ENCODE assay signal across 19 mouse cellular contexts in the genomic region with DNA sequence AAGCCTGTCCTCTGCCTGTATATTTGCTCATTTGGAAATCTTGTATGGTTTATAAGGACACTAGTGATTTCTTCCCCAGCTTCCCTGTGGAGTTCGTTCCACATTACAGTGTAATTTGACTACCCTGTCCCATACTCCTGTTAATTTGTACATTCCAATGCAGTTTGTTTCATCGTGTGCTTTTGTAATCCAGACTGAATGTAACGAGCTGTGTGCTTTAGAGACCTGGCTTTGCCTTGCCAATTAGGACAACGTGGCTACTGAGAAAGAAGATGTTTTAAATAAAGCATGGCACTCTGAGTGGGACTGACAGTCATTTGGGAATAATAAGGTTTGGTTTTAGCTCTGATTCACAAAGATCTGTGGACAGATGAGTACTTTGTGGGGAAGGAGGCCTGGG.
A peak's percentile ranks its signal among the peaks of the same experiment; 100 is the strongest.
DNase-seq lines count a peak whose midpoint lies in the region; ATAC-seq lines count a peak whose summit lies in the region.
"Had no signal": no experiment of that assay in that cellular context is flagged by ENCODE, and none has a peak within 500 bp of the region (broad histone marks: within the 10 kb centered on the region; RNA-seq: fewer than 3 reads in every experiment).

No protein-coding gene starts in this region.

- H3K9ac ChIP-seq in forebrain, embryonic 11.5 days (ENCODE audit: low read length): no peak overlapping the region
- no peak overlapping the region for H3K9ac ChIP-seq in forebrain, embryonic 16.5 days (replicated peaks; ENCODE audit: low read depth, low read length)
- H3K9ac ChIP-seq in midbrain, embryonic 13.5 days (replicated peaks): no peak overlapping the region
- H3K9ac ChIP-seq in midbrain, embryonic 11.5 days (ENCODE audit: low read length): no peak overlapping the region
- H3K9ac ChIP-seq in forebrain, embryonic 14.5 days (ENCODE audit: low read length): peak overlapping the region; percentile 13; the same call in 1 of the 2 replicates
- H3K9ac ChIP-seq: heart, embryonic 15.5 days; hindbrain, embryonic 15.5 days; liver, embryonic 14.5 days; stomach, embryonic 15.5 days had no signal

- 8% methylated on average over 4 of the region's 4 CpGs for WGBS in forebrain, embryonic 11.5 days
- 4% methylated on average over 4 of the region's 4 CpGs for WGBS in forebrain, embryonic 16.5 days
- 32% methylated on average over 4 of the region's 4 CpGs for WGBS in midbrain, embryonic 13.5 days
- 56% methylated on average over 4 of the region's 4 CpGs for WGBS in midbrain, embryonic 11.5 days
- WGBS in forebrain, embryonic 14.5 days: 7% methylated on average over 4 of the region's 4 CpGs

- no peak overlapping the region for H3K4me3 ChIP-seq in forebrain, embryonic 11.5 days (ENCODE audit: low read depth, low read length)
- no peak overlapping the region for H3K4me3 ChIP-seq in forebrain, embryonic 16.5 days (replicated peaks; ENCODE audit: low read length)
- no peak overlapping the region for H3K4me3 ChIP-seq in midbrain, embryonic 13.5 days (replicated peaks)
- H3K4me3 ChIP-seq in midbrain, embryonic 11.5 days (ENCODE audit: low read depth, low read length): no peak overlapping the region
- H3K4me3 ChIP-seq in forebrain, embryonic 14.5 days (ENCODE audit: low read depth, low read length): no peak overlapping the region
- H3K4me3 ChIP-seq: heart, embryonic 15.5 days; hindbrain, embryonic 15.5 days; megakaryocyte, embryonic 14.5 days; stomach, embryonic 15.5 days had no signal

- intact Hi-C loops in gastrocnemius, postnatal 14 days (cut with DNase I; ENCODE audit: low total_unique reads): no loop called here

- H3K4me1 ChIP-seq in forebrain, embryonic 11.5 days (replicated peaks; ENCODE audit: control insufficient read depth, insufficient read depth, low read length): peaks cover 9% of the 10 kb centered on the region; the same call in 1 of the 2 replicates
- H3K4me1 ChIP-seq in forebrain, embryonic 16.5 days (replicated peaks; ENCODE audit: control insufficient read depth, insufficient read depth, low read length): peaks cover 15% of the 10 kb centered on the region
- peaks cover 23% of the 10 kb centered on the region for H3K4me1 ChIP-seq in midbrain, embryonic 13.5 days (replicated peaks)
- H3K4me1 ChIP-seq in midbrain, embryonic 11.5 days (ENCODE audit: control insufficient read depth, insufficient read depth, low read length): peaks cover 8% of the 10 kb centered on the region
- peaks cover 13% of the 10 kb centered on the region for H3K4me1 ChIP-seq in forebrain, embryonic 14.5 days (ENCODE audit: control insufficient read depth, insufficient read depth, low read length)

- peak overlapping the region; percentile 12; the same call in 1 of the 2 replicates for H3K4me2 ChIP-seq in forebrain, embryonic 11.5 days (ENCODE audit: low read depth, low read length, severe bottlenecking)
- no peak overlapping the region for H3K4me2 ChIP-seq in forebrain, embryonic 16.5 days (ENCODE audit: low read length)
- no peak overlapping the region for H3K4me2 ChIP-seq in midbrain, embryonic 13.5 days (replicated peaks)
- no peak overlapping the region for H3K4me2 ChIP-seq in midbrain, embryonic 11.5 days
- H3K4me2 ChIP-seq in forebrain, embryonic 14.5 days (ENCODE audit: low read length): peak overlapping the region; percentile 24; the same call in 1 of the 2 replicates
- H3K4me2 ChIP-seq: heart, embryonic 15.5 days; hindbrain, embryonic 15.5 days; stomach, embryonic 15.5 days had no signal

- peak; percentile 36; the same call in 1 of the 2 replicates for ATAC-seq in forebrain, embryonic 11.5 days (replicated peaks; ENCODE audit: low FRiP score)
- ATAC-seq in forebrain, embryonic 16.5 days: no peak
- ATAC-seq in midbrain, embryonic 13.5 days: 0 out of 2 replicates have a peak, but pooled peaks have one; percentile 30
- ATAC-seq in midbrain, embryonic 11.5 days (ENCODE audit: low FRiP score): no peak
- ATAC-seq in forebrain, embryonic 14.5 days: peak; percentile 55; the same call in 1 of the 2 replicates
- ATAC-seq: lung, postnatal 0 days had no signal

- no peaks in the 10 kb centered on the region for H3K36me3 ChIP-seq in forebrain, embryonic 11.5 days (ENCODE audit: control insufficient read depth, insufficient read depth, low read length)
- H3K36me3 ChIP-seq in forebrain, embryonic 16.5 days (ENCODE audit: control insufficient read depth, insufficient read depth): no peaks in the 10 kb centered on the region
- H3K36me3 ChIP-seq in midbrain, embryonic 13.5 days: no peaks in the 10 kb centered on the region
- H3K36me3 ChIP-seq in midbrain, embryonic 11.5 days (ENCODE audit: control insufficient read depth, insufficient read depth, low read length): no peaks in the 10 kb centered on the region
- H3K36me3 ChIP-seq in forebrain, embryonic 14.5 days (ENCODE audit: control insufficient read depth, insufficient read depth, low read length): 0 out of 2 replicates have a peak, but pooled peaks cover 2% of the 10 kb centered on the region
- H3K36me3 ChIP-seq: heart, embryonic 15.5 days; hindbrain, embryonic 15.5 days; stomach, embryonic 15.5 days had no signal

- DNase-seq in forebrain, embryonic 11.5 days (ENCODE audit: low spot score): no peak
- no peak for DNase-seq in midbrain, embryonic 11.5 days (ENCODE audit: low spot score, missing footprints)
- DNase-seq in forebrain, embryonic 14.5 days (ENCODE audit: low spot score): peak; percentile 61
- no peak for DNase-seq in gastrocnemius, postnatal 14 days
- DNase-seq in c-Kit-positive CD71-positive TER-119-positive erythroid progenitor cells, embryonic 14.5 days (ENCODE audit: low spot score): no peak
- DNase-seq: cerebellum, adult 11 months; cerebellum, postnatal 25 days; kidney, adult 2 months; kidney, postnatal 36 days; left cerebral cortex, postnatal 4 days; thymus, postnatal 25 days had no signal

- H3K27ac ChIP-seq in forebrain, embryonic 11.5 days (ENCODE audit: low read depth, low read length): peak overlapping the region; percentile 74
- no peak overlapping the region for H3K27ac ChIP-seq in forebrain, embryonic 16.5 days (ENCODE audit: low read length)
- no peak overlapping the region for H3K27ac ChIP-seq in midbrain, embryonic 13.5 days
- H3K27ac ChIP-seq in midbrain, embryonic 11.5 days (ENCODE audit: low read depth, low read length): no peak overlapping the region
- H3K27ac ChIP-seq in forebrain, embryonic 14.5 days (ENCODE audit: low read depth, low read length): no peak overlapping the region
- H3K27ac ChIP-seq: heart, embryonic 15.5 days; hindbrain, embryonic 15.5 days; liver, embryonic 14.5 days; stomach, embryonic 15.5 days had no signal

- no peaks in the 10 kb centered on the region for H3K9me3 ChIP-seq in forebrain, embryonic 11.5 days (ENCODE audit: control insufficient read depth, low read length)
- no peaks in the 10 kb centered on the region for H3K9me3 ChIP-seq in forebrain, embryonic 16.5 days (ENCODE audit: control insufficient read depth, low read length)
- H3K9me3 ChIP-seq in midbrain, embryonic 13.5 days: no peaks in the 10 kb centered on the region
- no peaks in the 10 kb centered on the region for H3K9me3 ChIP-seq in midbrain, embryonic 11.5 days (ENCODE audit: control insufficient read depth, low read length)
- no peaks in the 10 kb centered on the region for H3K9me3 ChIP-seq in forebrain, embryonic 14.5 days (replicated peaks; ENCODE audit: control insufficient read depth, low read length)
- H3K9me3 ChIP-seq: heart, embryonic 15.5 days; hindbrain, embryonic 15.5 days; megakaryocyte, embryonic 14.5 days; stomach, embryonic 15.5 days had no signal

- no peaks in the 10 kb centered on the region for H3K27me3 ChIP-seq in forebrain, embryonic 11.5 days (ENCODE audit: control insufficient read depth, insufficient read depth, low read length)
- no peaks in the 10 kb centered on the region for H3K27me3 ChIP-seq in forebrain, embryonic 16.5 days (replicated peaks; ENCODE audit: control insufficient read depth, insufficient read depth, low read length)
- no peaks in the 10 kb centered on the region for H3K27me3 ChIP-seq in midbrain, embryonic 13.5 days
- H3K27me3 ChIP-seq in midbrain, embryonic 11.5 days (ENCODE audit: control insufficient read depth, insufficient read depth, low read length): no peaks in the 10 kb centered on the region
- no peaks in the 10 kb centered on the region for H3K27me3 ChIP-seq in forebrain, embryonic 14.5 days (replicated peaks; ENCODE audit: control insufficient read depth, insufficient read depth, low read length)
- H3K27me3 ChIP-seq: heart, embryonic 15.5 days; hindbrain, embryonic 15.5 days; megakaryocyte, embryonic 14.5 days; stomach, embryonic 15.5 days had no signal

Comparison
In these comparisons a context has a peak if more than half of its experiments do, and no peak if none do; other contexts are left out.
1. ATAC-seq: peak in forebrain, embryonic 11.5 days (single experiment), midbrain, embryonic 13.5 days (single experiment) and forebrain, embryonic 14.5 days (single experiment); none in forebrain, embryonic 16.5 days (single experiment) and midbrain, embryonic 11.5 days (single experiment).
2. H3K4me2 ChIP-seq: peak in forebrain, embryonic 11.5 days (single experiment) and forebrain, embryonic 14.5 days (single experiment); none in forebrain, embryonic 16.5 days (single experiment), midbrain, embryonic 13.5 days (single experiment) and midbrain, embryonic 11.5 days (single experiment).